Mouse (Mus musculus): Measurements from ENCODE around the gene Thoc5. TPM values are rescaled to one million over a fixed set of nuclear protein-coding genes. Genes with fewer than 3 reads are reported as not detected.

Thoc5 gene
- polyA plus RNA-seq, 1 experiment from 2014 or later = 65.5 TPM

DNA sequence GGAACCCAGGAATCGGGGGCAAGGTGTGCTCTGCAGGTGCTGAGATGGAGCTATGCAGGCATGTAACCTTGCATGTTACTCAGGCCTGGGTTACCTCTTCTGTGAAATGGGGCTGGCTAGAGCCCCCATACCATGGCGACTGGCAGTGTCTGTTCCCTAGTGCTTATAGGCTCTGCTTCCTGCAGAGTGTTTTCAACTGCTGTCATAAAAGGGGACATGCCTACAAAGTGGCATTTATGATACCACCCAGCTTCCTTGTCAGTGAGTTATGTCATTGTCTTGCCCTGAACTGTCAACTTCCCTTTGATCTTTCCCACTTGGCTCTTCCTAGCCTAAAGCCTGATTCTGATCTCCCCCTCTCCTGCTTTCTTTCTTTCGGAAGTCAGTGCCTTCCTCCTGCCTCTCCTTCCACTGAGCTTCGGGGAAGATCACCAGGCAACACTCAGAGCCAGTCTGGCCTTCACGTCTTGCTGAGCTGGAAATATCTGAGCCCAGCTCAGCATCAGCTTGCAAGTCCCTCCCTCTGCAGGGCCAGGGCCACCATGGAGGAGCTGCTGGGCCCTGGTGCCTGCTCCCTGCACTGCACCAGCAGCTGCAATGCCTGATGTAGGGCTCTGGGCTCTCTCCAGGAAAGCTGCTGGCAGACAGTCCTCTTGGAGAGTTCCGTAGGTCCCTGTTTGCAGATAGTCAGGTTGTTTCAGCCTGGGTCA is 68.1 kb downstream of the Thoc5 start:
- no peak for ATAC-seq (ENCODE audit: low FRiP score)
- no peak overlapping the region for H3K9ac ChIP-seq (ENCODE audit: low read length)
- 64% methylated on average over 6 of the region's 6 CpGs for WGBS

GRCm38 (mm10) chr11:4966325-4966724 is 71.2 kb downstream of the Thoc5 start:
- H3K36me3 ChIP-seq (ENCODE audit: control insufficient read depth, insufficient read depth, low read length) = no peaks in the 10 kb centered on the region
- H3K27ac ChIP-seq (ENCODE audit: low read depth, low read length) = no peak overlapping the region
- no peak overlapping the region for H3K9ac ChIP-seq (ENCODE audit: low read length)
- no peak overlapping the region for H3K4me2 ChIP-seq
- DNase-seq (ENCODE audit: low spot score, missing footprints) (no peak), ATAC-seq (ENCODE audit: low FRiP score) (no peak)
- no peaks in the 10 kb centered on the region for H3K4me1 ChIP-seq (ENCODE audit: control insufficient read depth, insufficient read depth, low read length)
- no peaks in the 10 kb centered on the region for H3K27me3 ChIP-seq (ENCODE audit: control insufficient read depth, insufficient read depth, low read length)
- H3K9me3 ChIP-seq (ENCODE audit: control insufficient read depth, low read length) = no peaks in the 10 kb centered on the region
- H3K4me3 ChIP-seq (ENCODE audit: low read depth, low read length) = no peak overlapping the region
- WGBS = 48% methylated on average over 2 of the region's 2 CpGs

More for the DNA sequence above, 68.1 kb downstream of the Thoc5 start:
- Histone ChIP-seq H3K4me1 (ENCODE audit: control insufficient read depth, insufficient read depth, low read length) (no peaks in the 10 kb centered on the region), H3K4me2 (no peak overlapping the region), H3K27ac (ENCODE audit: low read depth, low read length) (no peak overlapping the region), H3K27me3 (ENCODE audit: control insufficient read depth, insufficient read depth, low read length) (no peaks in the 10 kb centered on the region), H3K4me3 (ENCODE audit: low read depth, low read length) (no peak overlapping the region), H3K9me3 (ENCODE audit: control insufficient read depth, low read length) (no peaks in the 10 kb centered on the region), H3K36me3 (ENCODE audit: control insufficient read depth, insufficient read depth, low read length) (no peaks in the 10 kb centered on the region)
- no peak for DNase-seq (ENCODE audit: low spot score, missing footprints)

GRCm38 (mm10) chr11:4966888-4967287 is 71.8 kb downstream of the Thoc5 start:
- H3K4me3 ChIP-seq (ENCODE audit: low read depth, low read length) = no peak overlapping the region
- H3K4me1 ChIP-seq (ENCODE audit: control insufficient read depth, insufficient read depth, low read length) = no peaks in the 10 kb centered on the region
- no peak overlapping the region for H3K27ac ChIP-seq (ENCODE audit: low read depth, low read length)
- WGBS = 67% methylated on average over 5 of the region's 5 CpGs
- no peak overlapping the region for H3K9ac ChIP-seq (ENCODE audit: low read length)
- ATAC-seq (ENCODE audit: low FRiP score) (no peak), DNase-seq (ENCODE audit: low spot score, missing footprints) (no peak)
- H3K9me3 ChIP-seq (ENCODE audit: control insufficient read depth, low read length) = no peaks in the 10 kb centered on the region
- no peaks in the 10 kb centered on the region for H3K27me3 ChIP-seq (ENCODE audit: control insufficient read depth, insufficient read depth, low read length)
- H3K4me2 ChIP-seq = no peak overlapping the region
- no peaks in the 10 kb centered on the region for H3K36me3 ChIP-seq (ENCODE audit: control insufficient read depth, insufficient read depth, low read length)

DNA sequence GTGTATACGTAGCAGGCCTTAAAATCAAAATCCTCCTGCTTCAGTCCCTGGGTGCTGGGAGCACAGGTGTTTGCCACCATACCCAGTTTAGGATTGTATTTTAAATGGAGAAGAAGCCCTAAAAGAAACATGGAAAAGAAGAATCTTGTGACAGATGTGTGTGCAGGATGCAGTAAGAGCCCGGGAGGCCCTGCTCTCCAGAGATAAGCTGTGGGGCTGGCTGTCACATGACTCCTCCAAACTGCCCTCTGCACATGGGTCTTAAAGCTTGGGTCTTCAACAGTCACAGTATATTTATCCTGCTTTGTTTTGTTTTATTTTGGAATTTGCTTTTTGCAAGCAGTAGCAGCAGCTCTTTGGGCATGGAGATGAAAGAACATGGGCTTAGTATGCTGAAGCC is 72.4 kb downstream of the Thoc5 start:
- Histone ChIP-seq H3K36me3 (ENCODE audit: control insufficient read depth, insufficient read depth, low read length) (no peaks in the 10 kb centered on the region), H3K27ac (ENCODE audit: low read depth, low read length) (no peak overlapping the region), H3K9ac (ENCODE audit: low read length) (no peak overlapping the region), H3K4me1 (ENCODE audit: control insufficient read depth, insufficient read depth, low read length) (no peaks in the 10 kb centered on the region), H3K4me3 (ENCODE audit: low read depth, low read length) (no peak overlapping the region), H3K27me3 (ENCODE audit: control insufficient read depth, insufficient read depth, low read length) (no peaks in the 10 kb centered on the region), H3K9me3 (ENCODE audit: control insufficient read depth, low read length) (no peaks in the 10 kb centered on the region), H3K4me2 (no peak overlapping the region)
- 57% methylated on average over 2 of the region's 2 CpGs for WGBS
- ATAC-seq (ENCODE audit: low FRiP score) = no peak
- no peak for DNase-seq (ENCODE audit: low spot score, missing footprints)

GRCm38 (mm10) chr11:4968376-4968775 is 73.3 kb downstream of the Thoc5 start:
- DNase-seq (ENCODE audit: low spot score, missing footprints) = no peak
- WGBS = 79% methylated on average over 10 of the region's 10 CpGs

DNA sequence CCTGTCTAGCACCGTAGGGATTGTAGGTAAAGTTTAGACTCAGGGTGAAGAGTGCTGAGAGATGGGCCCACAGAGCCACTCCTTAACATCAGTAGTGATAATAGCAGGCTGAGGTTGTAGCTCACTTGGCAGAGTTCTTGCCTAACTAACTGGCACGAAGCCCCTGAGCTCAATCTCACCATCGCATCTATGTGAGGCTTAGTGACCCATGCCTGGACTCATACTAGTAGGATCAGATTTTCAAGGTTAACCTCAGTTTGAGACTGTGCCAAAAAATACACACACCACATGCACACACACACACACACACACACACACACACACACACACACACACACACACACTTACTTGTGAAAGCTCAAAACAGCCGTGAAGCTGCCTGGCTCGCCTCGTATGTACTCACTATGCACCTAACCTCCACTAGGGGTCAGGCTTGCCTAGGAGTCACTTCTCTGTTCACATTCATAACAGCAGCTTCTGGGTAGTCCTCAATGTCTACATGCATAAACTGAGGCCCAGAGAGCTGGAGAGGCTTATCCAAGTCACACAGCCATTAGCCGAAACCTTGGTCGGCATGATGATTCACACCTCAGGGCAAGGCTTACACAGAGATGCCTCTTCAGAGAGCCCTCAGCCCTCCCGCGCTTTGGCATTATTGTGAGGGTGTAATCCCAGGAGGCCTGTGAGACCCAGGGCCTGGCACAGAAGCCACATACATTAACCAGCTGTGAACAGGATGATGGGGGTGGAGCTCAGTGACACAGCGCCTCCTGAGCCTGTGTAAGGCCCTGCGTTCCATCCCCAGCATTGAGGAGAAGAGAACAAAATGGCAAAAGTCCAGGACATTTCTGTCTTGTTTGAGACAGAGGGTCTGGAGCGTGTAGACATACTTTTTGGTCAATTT is 78.1 kb downstream of the Thoc5 start:
- Histone ChIP-seq H3K27me3 (ENCODE audit: control insufficient read depth, insufficient read depth, low read length) (no peaks in the 10 kb centered on the region), H3K27ac (ENCODE audit: low read depth, low read length) (no peak overlapping the region), H3K9me3 (ENCODE audit: control insufficient read depth, low read length) (no peaks in the 10 kb centered on the region), H3K4me1 (ENCODE audit: control insufficient read depth, insufficient read depth, low read length) (no peaks in the 10 kb centered on the region), H3K9ac (ENCODE audit: low read length) (no peak overlapping the region), H3K4me2 (no peak overlapping the region), H3K4me3 (ENCODE audit: low read depth, low read length) (no peak overlapping the region), H3K36me3 (ENCODE audit: control insufficient read depth, insufficient read depth, low read length) (no peaks in the 10 kb centered on the region)
- no peak for DNase-seq (ENCODE audit: low spot score, missing footprints)
- no peak for ATAC-seq (ENCODE audit: low FRiP score)
- 64% methylated on average over 13 of the region's 13 CpGs for WGBS

More at GRCm38 (mm10) chr11:4968376-4968775, 73.3 kb downstream of the Thoc5 start:
- Histone ChIP-seq H3K36me3 (ENCODE audit: control insufficient read depth, insufficient read depth, low read length) (no peaks in the 10 kb centered on the region), H3K4me1 (ENCODE audit: control insufficient read depth, insufficient read depth, low read length) (no peaks in the 10 kb centered on the region), H3K4me3 (ENCODE audit: low read depth, low read length) (no peak overlapping the region), H3K27ac (ENCODE audit: low read depth, low read length) (no peak overlapping the region), H3K9ac (ENCODE audit: low read length) (no peak overlapping the region), H3K27me3 (ENCODE audit: control insufficient read depth, insufficient read depth, low read length) (no peaks in the 10 kb centered on the region), H3K4me2 (no peak overlapping the region), H3K9me3 (ENCODE audit: control insufficient read depth, low read length) (no peaks in the 10 kb centered on the region)
- no peak for ATAC-seq (ENCODE audit: low FRiP score)

GRCm38 (mm10) chr11:4973871-4974256 is 78.7 kb downstream of the Thoc5 start:
- no peaks in the 10 kb centered on the region for H3K4me1 ChIP-seq (ENCODE audit: control insufficient read depth, insufficient read depth, low read length)
- DNase-seq (ENCODE audit: low spot score, missing footprints) = no peak

DNA sequence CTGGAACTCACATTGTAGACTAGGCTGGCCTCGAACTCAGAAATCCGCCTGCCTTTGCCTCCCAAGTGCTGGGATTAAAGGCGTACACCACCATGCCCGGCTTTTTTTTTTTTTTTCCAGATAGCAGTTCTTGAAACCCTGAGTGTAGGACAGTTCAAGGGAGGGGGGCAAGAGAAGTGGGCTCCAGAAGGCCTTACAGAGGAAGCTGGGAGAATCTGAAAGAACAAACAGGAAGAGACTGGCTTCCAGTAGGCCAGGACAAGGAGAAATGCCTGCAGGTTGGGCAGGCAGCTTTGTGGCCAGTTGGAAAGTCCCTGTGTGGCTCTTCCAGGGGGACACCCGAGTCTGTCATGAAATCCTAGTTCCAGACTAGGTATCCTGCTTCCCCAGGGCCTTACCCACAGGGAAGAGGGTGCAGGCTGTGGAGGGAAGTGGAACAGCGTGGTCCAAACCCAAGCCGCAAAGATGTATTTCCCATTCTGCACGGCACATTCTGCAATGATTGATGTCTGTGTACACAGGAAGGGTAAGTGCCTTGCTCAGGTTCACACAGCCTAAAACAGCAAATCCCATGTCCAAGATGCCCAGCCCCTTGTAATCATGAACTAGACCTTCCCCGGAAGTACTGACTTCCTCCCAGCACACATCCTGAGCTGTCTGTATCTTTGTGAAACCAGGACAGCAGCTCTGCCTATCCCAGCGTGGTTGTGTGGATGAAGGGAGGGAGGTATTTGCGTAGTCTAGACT is 79.4 kb downstream of the Thoc5 start:
- Histone ChIP-seq H3K27me3 (ENCODE audit: control insufficient read depth, insufficient read depth, low read length) (no peaks in the 10 kb centered on the region), H3K4me3 (ENCODE audit: low read depth, low read length) (no peak overlapping the region), H3K9ac (ENCODE audit: low read length) (no peak overlapping the region), H3K4me1 (ENCODE audit: control insufficient read depth, insufficient read depth, low read length) (no peaks in the 10 kb centered on the region), H3K36me3 (ENCODE audit: control insufficient read depth, insufficient read depth, low read length) (no peaks in the 10 kb centered on the region), H3K27ac (ENCODE audit: low read depth, low read length) (no peak overlapping the region), H3K4me2 (no peak overlapping the region), H3K9me3 (ENCODE audit: control insufficient read depth, low read length) (no peaks in the 10 kb centered on the region)
- no peak for DNase-seq (ENCODE audit: low spot score, missing footprints)
- no peak for ATAC-seq (ENCODE audit: low FRiP score)
- WGBS = 80% methylated on average over 11 of the region's 11 CpGs

More at GRCm38 (mm10) chr11:4973871-4974256, 78.7 kb downstream of the Thoc5 start:
- no peaks in the 10 kb centered on the region for H3K27me3 ChIP-seq (ENCODE audit: control insufficient read depth, insufficient read depth, low read length)
- no peak overlapping the region for H3K27ac ChIP-seq (ENCODE audit: low read depth, low read length)
- H3K4me2 ChIP-seq = no peak overlapping the region
- H3K4me3 ChIP-seq (ENCODE audit: low read depth, low read length) = no peak overlapping the region
- ATAC-seq (ENCODE audit: low FRiP score) = no peak
- H3K9ac ChIP-seq (ENCODE audit: low read length) = no peak overlapping the region
- H3K36me3 ChIP-seq (ENCODE audit: control insufficient read depth, insufficient read depth, low read length) = no peaks in the 10 kb centered on the region
- 88% methylated on average over 2 of the region's 2 CpGs for WGBS
- no peaks in the 10 kb centered on the region for H3K9me3 ChIP-seq (ENCODE audit: control insufficient read depth, low read length)
